Mouse (Mus musculus): ENCODE measurements around the gene Rtn4ip1. TPM values are rescaled to one million over a fixed set of nuclear protein-coding genes. Genes with fewer than 3 reads are reported as not detected.

Gene Rtn4ip1
- polyA plus RNA-seq (2014; fragmentation: Illumina TruSeq; extraction: RNeasy Lipid Tissue Mini Kit (QIAGEN cat#74804); ENCODE audit: low read depth, low replicate concordance): 13.4 TPM

DNA sequence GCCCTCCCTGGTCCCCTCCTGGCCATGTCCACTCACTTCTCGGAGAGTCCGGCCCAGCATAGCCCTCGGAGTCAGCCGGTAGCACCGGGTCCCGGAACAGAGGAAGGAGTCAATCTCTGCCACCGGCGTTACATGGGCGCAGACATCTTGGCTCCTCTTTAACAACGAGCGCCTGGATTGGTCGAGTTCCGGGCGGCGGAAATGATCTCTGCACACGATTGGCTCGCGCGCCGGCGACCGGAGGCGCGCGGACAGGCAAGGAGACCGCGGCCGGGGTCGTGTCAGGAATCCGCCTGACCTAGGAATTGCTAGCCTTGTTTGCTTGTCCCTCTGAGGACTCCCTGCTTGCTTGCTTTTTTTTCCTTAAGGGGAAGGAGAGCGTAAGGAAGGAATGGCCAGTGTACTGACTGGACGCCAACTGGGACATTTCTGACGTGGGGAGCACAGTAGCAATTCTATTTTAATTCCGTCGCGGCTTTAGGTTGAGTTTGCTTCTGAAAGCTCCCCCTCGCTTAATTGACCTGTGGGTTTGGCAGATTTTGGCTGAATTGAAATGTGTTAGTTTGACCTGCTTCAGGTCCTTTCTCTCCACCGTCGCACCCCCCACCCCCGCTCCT, at the start of gene Rtn4ip1, which contains the start of gene Qrsl1:
Rtn4ip1 (plus strand) TSS at position 230 of the 617 bp plus-strand sequence.
Qrsl1 (minus strand) TSS at position 168 of the 617 bp plus-strand sequence.

Other genes starting within 250 kb of the Rtn4ip1 start
- gene Qrsl1, start 62 bp upstream of the Rtn4ip1 start, polyA plus RNA-seq (2014; fragmentation: Illumina TruSeq; extraction: RNeasy Lipid Tissue Mini Kit (QIAGEN cat#74804); ENCODE audit: low read depth, low replicate concordance): 8.7 TPM
- gene Crybg1, start 247.0 kb downstream of the Rtn4ip1 start, polyA plus RNA-seq (2014; fragmentation: Illumina TruSeq; extraction: RNeasy Lipid Tissue Mini Kit (QIAGEN cat#74804); ENCODE audit: low read depth, low replicate concordance): 6.9 TPM

Data from liver, adult 10 weeks (tissue).